Mouse (Mus musculus): ENCODE measurements around the gene Htr2a.

The Htr2a gene

GRCm38 (mm10) chr14:74697432-74697831 lies 56.8 kb downstream of the Htr2a start:
- no peak for DNase-seq

- DNase-seq: no peak
Observed at GRCm38 (mm10) chr14:74699241-74699640, 58.6 kb downstream of the Htr2a start.

- no peak for DNase-seq
Observed at GRCm38 (mm10) chr14:74703930-74704329, 63.3 kb downstream of the Htr2a start.

GRCm38 (mm10) chr14:74709054-74709453 lies 68.4 kb downstream of the Htr2a start:
- peak in 1 of 2 experiments; percentile 65 for DNase-seq

- peak in 1 of 2 experiments; percentile 16 for DNase-seq
Observed at GRCm38 (mm10) chr14:74723541-74723940, 82.9 kb downstream of the Htr2a start.

- DNase-seq: peak; percentile 46 to 69
Observed at GRCm38 (mm10) chr14:74731221-74732078, 90.8 kb downstream of the Htr2a start.

- peak; percentile 95 to 98 for DNase-seq
Observed at GRCm38 (mm10) chr14:74732079-74732783, 91.6 kb downstream of the Htr2a start, which contains the start of gene Esd. Gene Esd (plus strand): TSS chr14:74732297.

GRCm38 (mm10) chr14:74733397-74733796 lies 92.8 kb downstream of the Htr2a start:
- no peak for DNase-seq

GRCm38 (mm10) chr14:74735471-74735870 lies 94.8 kb downstream of the Htr2a start:
- peak; percentile 61 to 67 for DNase-seq

GRCm38 (mm10) chr14:74736850-74737249 lies 96.2 kb downstream of the Htr2a start:
- no peak for DNase-seq
